13 mouse cellular contexts compared by ENCODE assay signal in genomic region chr5:136939284-136939683, GRCm38 (mm10). TPM values are rescaled to one million over a fixed set of nuclear protein-coding genes. Genes with fewer than 3 reads are reported as not detected.
DNase-seq lines count a peak whose midpoint lies in the region; ATAC-seq and TF ChIP-seq lines count a peak whose summit lies in the region.
"Had no signal": no experiment of that assay in that cellular context is flagged by ENCODE, and none has a peak within 500 bp of the region (broad histone marks: within the 10 kb centered on the region; RNA-seq: fewer than 3 reads in every experiment).

No protein-coding gene starts in this region.

- ATAC-seq in lung, postnatal 0 days: no peak
- ATAC-seq: forebrain, embryonic 15.5 days had no signal

- no peak for TF ChIP-seq POLR2A in bone marrow, adult 2 months (IDR thresholded peaks at IDR 0.05; ENCODE audit: borderline replicate concordance, control insufficient read depth, low read depth, low read length)

- H3K9ac ChIP-seq in lung, postnatal 0 days (replicated peaks; ENCODE audit: low read depth): no peak overlapping the region
- H3K9ac ChIP-seq: forebrain, embryonic 15.5 days; liver, embryonic 15.5 days had no signal

- H3K36me3 ChIP-seq in lung, postnatal 0 days (ENCODE audit: insufficient read depth, low read length): no peaks in the 10 kb centered on the region
- H3K36me3 ChIP-seq: forebrain, embryonic 15.5 days; liver, embryonic 15.5 days had no signal

- no peak for DNase-seq in gastrocnemius, adult 2 months
- no peak for DNase-seq in gastrocnemius, postnatal 14 days
- DNase-seq in lung, postnatal 0 days (ENCODE audit: low spot score): no peak
- DNase-seq in lung, postnatal 14 days: no peak
- DNase-seq in thymus, postnatal 0 days (ENCODE audit: low spot score): peak; percentile 7
- DNase-seq in layer of hippocampus, adult 18-20 months (ENCODE audit: low spot score in 2 of 2): no peak
- DNase-seq in right cerebral cortex, adult 2 months (ENCODE audit: low spot score in 2 of 2): no peak
- DNase-seq: adrenal gland, postnatal 36 days; right cerebral cortex, postnatal 4 days had no signal

- no peaks in the 10 kb centered on the region for H3K27me3 ChIP-seq in lung, postnatal 0 days (replicated peaks; ENCODE audit: insufficient read depth, low read length)
- H3K27me3 ChIP-seq: forebrain, embryonic 15.5 days; liver, embryonic 15.5 days had no signal

- H3K27ac ChIP-seq in gastrocnemius, adult 2 months: no peak overlapping the region
- no peak overlapping the region for H3K27ac ChIP-seq in lung, postnatal 0 days (ENCODE audit: low read length)
- no peak overlapping the region for H3K27ac ChIP-seq in bone marrow, adult 2 months (ENCODE audit: control insufficient read depth, insufficient read depth, low read depth, low read length, poor library complexity)
- H3K27ac ChIP-seq: forebrain, embryonic 15.5 days; liver, embryonic 15.5 days had no signal

- no peak overlapping the region for H3K4me2 ChIP-seq in lung, postnatal 0 days (replicated peaks; ENCODE audit: low read depth, low read length)
- H3K4me2 ChIP-seq: forebrain, embryonic 15.5 days; liver, embryonic 15.5 days had no signal

- H3K9me3 ChIP-seq in lung, postnatal 0 days (ENCODE audit: low read length): no peaks in the 10 kb centered on the region
- H3K9me3 ChIP-seq: forebrain, embryonic 15.5 days; liver, embryonic 15.5 days had no signal

- no peak for TF ChIP-seq EP300 in lung, postnatal 0 days (IDR thresholded peaks at IDR 0.05)

- TF ChIP-seq CTCF in gastrocnemius, adult 2 months (IDR thresholded peaks at IDR 0.05): peak; percentile 66
- TF ChIP-seq CTCF in lung, postnatal 0 days (IDR thresholded peaks at IDR 0.05): peak; percentile 58
- peak; percentile 65 for TF ChIP-seq CTCF in bone marrow, adult 2 months (IDR thresholded peaks at IDR 0.05; ENCODE audit: control insufficient read depth, insufficient read depth, low read length)

- H3K4me1 ChIP-seq in lung, postnatal 0 days (ENCODE audit: insufficient read depth, low read depth, low read length): no peaks in the 10 kb centered on the region
- H3K4me1 ChIP-seq in bone marrow, adult 2 months (ENCODE audit: control insufficient read depth, insufficient read depth, low read length): no peaks in the 10 kb centered on the region
- H3K4me1 ChIP-seq: forebrain, embryonic 15.5 days; liver, embryonic 15.5 days had no signal

- intact Hi-C loops in gastrocnemius, adult 2 months (cut with DNase I): no loop called here
- intact Hi-C loops in gastrocnemius, postnatal 14 days (cut with DNase I; ENCODE audit: low total_unique reads): no loop called here

- no peak overlapping the region for H3K4me3 ChIP-seq in gastrocnemius, adult 2 months
- no peak overlapping the region for H3K4me3 ChIP-seq in lung, postnatal 0 days (ENCODE audit: low read depth, low read length)
- no peak overlapping the region for H3K4me3 ChIP-seq in bone marrow, adult 2 months (replicated peaks; ENCODE audit: control insufficient read depth, low read depth, low read length)
- H3K4me3 ChIP-seq: forebrain, embryonic 15.5 days; liver, embryonic 15.5 days had no signal

- WGBS in lung, postnatal 0 days: 67% methylated on average over 7 of the region's 7 CpGs
- WGBS in bone marrow, adult 2 months: 73% methylated on average over 7 of the region's 7 CpGs

RNA-seq across cellular contexts. Expression of gene Fis1, which starts 13.8 kb away (rescaled TPM):
- 100 to 1,000 TPM; 179 to 181 TPM for total RNA-seq in gastrocnemius, adult 2 months (2021)
- total RNA-seq in gastrocnemius, postnatal 14 days (2021): 100 to 1,000 TPM; 154 to 159 TPM
- polyA plus RNA-seq in lung, postnatal 0 days (2015; fragmentation: Nextera tagmentation; extraction: Ambion mirVana): 318 and 358 TPM in 2 replicates
- 179 and 211 TPM in 2 replicates for polyA plus RNA-seq in bone marrow, adult 2 months (2011; ENCODE audit: insufficient read depth, insufficient read length, low replicate concordance, missing spikeins)
- 298 and 312 TPM in 2 replicates for polyA plus RNA-seq in thymus, postnatal 0 days (2015; fragmentation: Nextera tagmentation; extraction: Ambion mirVana)
- 100 to 1,000 TPM; 237 to 255 TPM for total RNA-seq in layer of hippocampus, adult 18-20 months (2021)

RNA-seq across cellular contexts. Expression of gene Cldn15, which starts 27.1 kb away (rescaled TPM):
- total RNA-seq in gastrocnemius, adult 2 months (2021): 1 to 10 TPM; 2.1 to 2.3 TPM
- total RNA-seq in gastrocnemius, postnatal 14 days (2021): 1 to 10 TPM; 2.0 to 2.1 TPM
- 10.5 and 11.9 TPM in 2 replicates for polyA plus RNA-seq in lung, postnatal 0 days (2015; fragmentation: Nextera tagmentation; extraction: Ambion mirVana)
- 14.6 and 31.1 TPM in 2 replicates for polyA plus RNA-seq in bone marrow, adult 2 months (2011; ENCODE audit: insufficient read depth, insufficient read length, low replicate concordance, missing spikeins)
- polyA plus RNA-seq in thymus, postnatal 0 days (2015; fragmentation: Nextera tagmentation; extraction: Ambion mirVana): 1.2 and 2.2 TPM in 2 replicates
- under 1 TPM in 1 of 2 experiments, not detected in 1; 0.61 TPM for total RNA-seq in layer of hippocampus, adult 18-20 months (2021)
- total RNA-seq: layer of hippocampus, postnatal 10 days had no signal

RNA-seq across cellular contexts. Expression of gene Ift22, which starts 31.3 kb away (rescaled TPM):
- 1 to 10 TPM; 5.4 to 5.8 TPM for total RNA-seq in gastrocnemius, adult 2 months (2021)
- 1 to 10 TPM; 5.4 to 6.2 TPM for total RNA-seq in gastrocnemius, postnatal 14 days (2021)
- polyA plus RNA-seq in lung, postnatal 0 days (2015; fragmentation: Nextera tagmentation; extraction: Ambion mirVana): 41.9 and 53.5 TPM in 2 replicates
- polyA plus RNA-seq in bone marrow, adult 2 months (2011; ENCODE audit: insufficient read depth, insufficient read length, low replicate concordance, missing spikeins): 1.7 and 10.7 TPM in 2 replicates
- polyA plus RNA-seq in thymus, postnatal 0 days (2015; fragmentation: Nextera tagmentation; extraction: Ambion mirVana): 36.7 and 40.5 TPM in 2 replicates
- total RNA-seq in layer of hippocampus, adult 18-20 months (2021): 10 to 100 TPM; 85.7 to 88.0 TPM

RNA-seq across cellular contexts. Expression of gene Plod3, which starts 47.5 kb away (rescaled TPM):
- 10 to 100 TPM; 15.2 to 20.6 TPM for total RNA-seq in gastrocnemius, adult 2 months (2021)
- total RNA-seq in gastrocnemius, postnatal 14 days (2021): 10 to 100 TPM; 21.8 to 24.3 TPM
- 38.3 and 41.7 TPM in 2 replicates for polyA plus RNA-seq in lung, postnatal 0 days (2015; fragmentation: Nextera tagmentation; extraction: Ambion mirVana)
- polyA plus RNA-seq in bone marrow, adult 2 months (2011; ENCODE audit: insufficient read depth, insufficient read length, low replicate concordance, missing spikeins): 14.0 and 26.1 TPM in 2 replicates
- polyA plus RNA-seq in thymus, postnatal 0 days (2015; fragmentation: Nextera tagmentation; extraction: Ambion mirVana): 9.4 and 9.9 TPM in 2 replicates
- 10 to 100 TPM; 38.5 to 43.1 TPM for total RNA-seq in layer of hippocampus, adult 18-20 months (2021)

RNA-seq across cellular contexts. Expression of gene Znhit1, which starts 48.5 kb away (rescaled TPM):
- total RNA-seq in gastrocnemius, adult 2 months (2021): 10 to 100 TPM; 61.2 to 79.6 TPM
- 10 to 100 TPM; 49.2 to 51.1 TPM for total RNA-seq in gastrocnemius, postnatal 14 days (2021)
- 80.8 and 83.9 TPM in 2 replicates for polyA plus RNA-seq in lung, postnatal 0 days (2015; fragmentation: Nextera tagmentation; extraction: Ambion mirVana)
- polyA plus RNA-seq in bone marrow, adult 2 months (2011; ENCODE audit: insufficient read depth, insufficient read length, low replicate concordance, missing spikeins): 70.2 and 134 TPM in 2 replicates
- 66.8 and 72.3 TPM in 2 replicates for polyA plus RNA-seq in thymus, postnatal 0 days (2015; fragmentation: Nextera tagmentation; extraction: Ambion mirVana)
- 10 to 100 TPM; 82.8 to 96.2 TPM for total RNA-seq in layer of hippocampus, adult 18-20 months (2021)

Comparison
In these comparisons a context has a peak if more than half of its experiments do, and no peak if none do; other contexts are left out.
1. RNA of gene Ift22, which starts 31.3 kb away (total RNA-seq): 85.7 to 88.0 TPM in layer of hippocampus, adult 18-20 months; 5.4 to 6.2 TPM in gastrocnemius, postnatal 14 days and 5.4 to 5.8 TPM in gastrocnemius, adult 2 months; every median in the first group is over 10 times any median in the second.
2. Peak in every context shown above with its lines, with median percentiles within 50 percentile points of each other: CTCF ChIP-seq.